Mouse (Mus musculus) frontal cortex, adult 2 months (tissue): ENCODE results near the gene Gpr132. TPM values are rescaled to one million over a fixed set of nuclear protein-coding genes. Genes with fewer than 3 reads are reported as not detected.

ENCODE experiments used
- polyA plus RNA-seq: library from polyadenylated mRNA; depleted of rRNA; stranded (reverse); fragments of >200 nt; gene quantifications from 2 replicates; pipeline ENCODE4 v1.2.3, GENCODE M21; 2012; rRNA removed

Gene Gpr132
- polyA plus RNA-seq, 1 experiment = 0.10 TPM

Other genes with a start within 250 kb of the Gpr132 start
- gene Adssl1, start 248.2 kb downstream of the Gpr132 start, polyA plus RNA-seq = 32.6 and 33.0 TPM in 2 replicates
- 24.4 and 30.2 TPM in 2 replicates for gene Siva1, start 223.5 kb downstream of the Gpr132 start, polyA plus RNA-seq
- gene Akt1, start 193.3 kb downstream of the Gpr132 start, polyA plus RNA-seq = 174 and 175 TPM in 2 replicates
- 0.90 and 1.4 TPM in 2 replicates for gene Zbtb42, start 189.4 kb downstream of the Gpr132 start, polyA plus RNA-seq
- 107 and 119 TPM in 2 replicates for gene Cep170b, start 147.8 kb downstream of the Gpr132 start, polyA plus RNA-seq
- gene Pld4, start 107.6 kb downstream of the Gpr132 start, polyA plus RNA-seq = 14.0 and 20.4 TPM in 2 replicates
- gene Ahnak2, start 65.6 kb downstream of the Gpr132 start, polyA plus RNA-seq = 1.5 and 1.9 TPM in 2 replicates
- 13.8 and 14.1 TPM in 2 replicates for gene Clba1, start 59.3 kb downstream of the Gpr132 start, polyA plus RNA-seq
- gene Cdca4, start 38.8 kb downstream of the Gpr132 start, polyA plus RNA-seq = 10.2 and 10.6 TPM in 2 replicates
- gene Jag2, start 61.5 kb upstream of the Gpr132 start, polyA plus RNA-seq = 43.0 and 48.3 TPM in 2 replicates
- gene Nudt14, start 73.9 kb upstream of the Gpr132 start, polyA plus RNA-seq = 19.0 and 22.4 TPM in 2 replicates
- 70.7 and 75.5 TPM in 2 replicates for gene Btbd6, start 108.3 kb upstream of the Gpr132 start, polyA plus RNA-seq
- gene Brf1, start 132.5 kb upstream of the Gpr132 start, polyA plus RNA-seq = 46.5 and 51.5 TPM in 2 replicates
- 70.3 and 72.3 TPM in 2 replicates for gene Pacs2, start 146.3 kb upstream of the Gpr132 start, polyA plus RNA-seq
- 0.20 and 0.27 TPM in 2 replicates for gene Tex22, start 206.3 kb upstream of the Gpr132 start, polyA plus RNA-seq
- gene Mta1, start 230.1 kb upstream of the Gpr132 start, polyA plus RNA-seq = 66.4 and 69.3 TPM in 2 replicates